20 mouse cellular contexts compared by ENCODE assay signal in the genomic region with DNA sequence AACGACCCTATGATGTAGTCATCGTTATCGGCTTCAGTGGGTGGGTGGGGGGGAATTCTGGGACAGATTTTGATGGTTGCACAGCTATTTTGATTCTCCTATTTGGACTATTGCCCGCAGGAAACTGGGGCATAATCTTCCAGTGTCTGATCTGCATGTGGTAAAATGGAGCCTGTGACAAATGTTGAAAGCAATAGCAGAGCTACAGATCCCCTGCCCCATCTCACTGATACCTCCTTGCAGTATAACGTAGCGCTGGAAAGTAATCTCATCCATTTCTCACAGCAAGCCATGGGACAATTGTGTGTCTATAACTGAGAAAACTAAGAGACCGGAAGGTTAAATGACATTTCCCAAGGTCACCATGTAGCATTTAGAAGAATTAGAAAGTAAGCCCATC. TPM values are rescaled to one million over a fixed set of nuclear protein-coding genes. Genes with fewer than 3 reads are reported as not detected.
DNase-seq lines count a peak whose midpoint lies in the region; ATAC-seq and TF ChIP-seq lines count a peak whose summit lies in the region.
"Had no signal": no experiment of that assay in that cellular context is flagged by ENCODE, and none has a peak within 500 bp of the region (broad histone marks: within the 10 kb centered on the region; RNA-seq: fewer than 3 reads in every experiment).

No protein-coding gene starts in this region.

- no peaks in the 10 kb centered on the region for H3K9me3 ChIP-seq in forebrain, embryonic 12.5 days
- no peaks in the 10 kb centered on the region for H3K9me3 ChIP-seq in forebrain, embryonic 15.5 days
- no peaks in the 10 kb centered on the region for H3K9me3 ChIP-seq in hindbrain, postnatal 0 days (ENCODE audit: low read length)
- no peaks in the 10 kb centered on the region for H3K9me3 ChIP-seq in midbrain, postnatal 0 days (ENCODE audit: low read length)
- H3K9me3 ChIP-seq in embryonic facial prominence, embryonic 10.5 days, result no peaks in the 10 kb centered on the region
- H3K9me3 ChIP-seq: heart, embryonic 15.5 days; liver, embryonic 13.5 days; stomach, embryonic 15.5 days had no signal

- no peaks in the 10 kb centered on the region for H3K27me3 ChIP-seq in forebrain, embryonic 12.5 days
- no peaks in the 10 kb centered on the region for H3K27me3 ChIP-seq in forebrain, embryonic 15.5 days
- no peaks in the 10 kb centered on the region for H3K27me3 ChIP-seq in hindbrain, postnatal 0 days (ENCODE audit: insufficient read depth, low read length)
- no peaks in the 10 kb centered on the region for H3K27me3 ChIP-seq in midbrain, postnatal 0 days (ENCODE audit: insufficient read depth, low read length)
- no peaks in the 10 kb centered on the region for H3K27me3 ChIP-seq in embryonic facial prominence, embryonic 10.5 days (replicated peaks; ENCODE audit: low read depth, poor library complexity, severe bottlenecking)
- H3K27me3 ChIP-seq: heart, embryonic 15.5 days; liver, embryonic 13.5 days; stomach, embryonic 15.5 days had no signal

- DNase-seq in hindbrain, postnatal 0 days (ENCODE audit: low spot score), result peak; percentile 37
- peak; percentile 34 for DNase-seq in midbrain, postnatal 0 days (ENCODE audit: low spot score)
- DNase-seq in gastrocnemius, postnatal 25 days, result no peak
- DNase-seq in kidney, postnatal 14 days, result no peak
- DNase-seq in embryonic facial prominence, embryonic 10.5 days (ENCODE audit: low spot score), result no peak
- DNase-seq: gastrocnemius, postnatal 10 days; heart, adult 2 months; kidney, adult 9 months; liver, embryonic 13.5 days; right cerebral cortex, adult 18-20 months; thymus, adult 2 months had no signal

- H3K27ac ChIP-seq in forebrain, embryonic 12.5 days, result peak overlapping the region; percentile 81
- peak overlapping the region; percentile 87 for H3K27ac ChIP-seq in forebrain, embryonic 15.5 days (replicated peaks)
- peak overlapping the region; percentile 73; the same call in 1 of the 2 replicates for H3K27ac ChIP-seq in hindbrain, postnatal 0 days
- H3K27ac ChIP-seq in midbrain, postnatal 0 days (ENCODE audit: low read depth, low read length), result peak overlapping the region; percentile 70
- H3K27ac ChIP-seq in embryonic facial prominence, embryonic 10.5 days (replicated peaks), result no peak overlapping the region
- H3K27ac ChIP-seq: heart, adult 2 months; liver, embryonic 13.5 days; stomach, embryonic 15.5 days had no signal

- peak overlapping the region; percentile 10; the same call in 1 of the 2 replicates for H3K4me2 ChIP-seq in forebrain, embryonic 12.5 days
- peak overlapping the region; percentile 5; the same call in 1 of the 2 replicates for H3K4me2 ChIP-seq in forebrain, embryonic 15.5 days (replicated peaks)
- no peak overlapping the region for H3K4me2 ChIP-seq in hindbrain, postnatal 0 days (ENCODE audit: low read depth, low read length)
- H3K4me2 ChIP-seq in midbrain, postnatal 0 days (ENCODE audit: low read depth, low read length, poor library complexity, severe bottlenecking), result 0 out of 2 replicates have a peak overlapping the region, but pooled peaks have one; percentile 2
- H3K4me2 ChIP-seq: heart, embryonic 15.5 days; liver, embryonic 13.5 days; stomach, embryonic 15.5 days had no signal

- H3K9ac ChIP-seq in forebrain, embryonic 12.5 days, result no peak overlapping the region
- no peak overlapping the region for H3K9ac ChIP-seq in forebrain, embryonic 15.5 days (replicated peaks)
- H3K9ac ChIP-seq in hindbrain, postnatal 0 days (replicated peaks; ENCODE audit: low read length), result no peak overlapping the region
- no peak overlapping the region for H3K9ac ChIP-seq in midbrain, postnatal 0 days (replicated peaks; ENCODE audit: low read length, poor library complexity, severe bottlenecking)
- H3K9ac ChIP-seq: heart, embryonic 15.5 days; liver, embryonic 13.5 days; stomach, embryonic 15.5 days had no signal

- no peaks in the 10 kb centered on the region for H3K36me3 ChIP-seq in forebrain, embryonic 12.5 days (replicated peaks)
- H3K36me3 ChIP-seq in forebrain, embryonic 15.5 days, result no peaks in the 10 kb centered on the region
- no peaks in the 10 kb centered on the region for H3K36me3 ChIP-seq in hindbrain, postnatal 0 days (ENCODE audit: insufficient read depth, low read length)
- no peaks in the 10 kb centered on the region for H3K36me3 ChIP-seq in midbrain, postnatal 0 days (ENCODE audit: insufficient read depth, low read length)
- no peaks in the 10 kb centered on the region for H3K36me3 ChIP-seq in embryonic facial prominence, embryonic 10.5 days (replicated peaks)
- H3K36me3 ChIP-seq: heart, embryonic 15.5 days; liver, embryonic 13.5 days; stomach, embryonic 15.5 days had no signal

- no peak for ATAC-seq in forebrain, embryonic 12.5 days (ENCODE audit: low FRiP score)
- peak; percentile 23; the same call in 1 of the 2 replicates for ATAC-seq in forebrain, embryonic 15.5 days (replicated peaks)
- no peak for ATAC-seq in hindbrain, postnatal 0 days
- no peak for ATAC-seq in midbrain, postnatal 0 days (ENCODE audit: low FRiP score)
- ATAC-seq: inflammation-experienced regulatory T-cells, adult 6 months had no signal

- H3K4me3 ChIP-seq in forebrain, embryonic 12.5 days (replicated peaks), result no peak overlapping the region
- H3K4me3 ChIP-seq in forebrain, embryonic 15.5 days, result no peak overlapping the region
- no peak overlapping the region for H3K4me3 ChIP-seq in hindbrain, postnatal 0 days (ENCODE audit: low read length)
- no peak overlapping the region for H3K4me3 ChIP-seq in midbrain, postnatal 0 days (ENCODE audit: low read depth, low read length)
- no peak overlapping the region for H3K4me3 ChIP-seq in embryonic facial prominence, embryonic 10.5 days
- H3K4me3 ChIP-seq: heart, adult 2 months; heart, embryonic 15.5 days; liver, embryonic 13.5 days; myocyte; stomach, embryonic 15.5 days had no signal

- no peak for TF ChIP-seq CTCF in hindbrain, postnatal 0 days (IDR thresholded peaks at IDR 0.05; ENCODE audit: low read depth)
- TF ChIP-seq CTCF in midbrain, postnatal 0 days (IDR thresholded peaks at IDR 0.05), result no peak

- H3K4me1 ChIP-seq in forebrain, embryonic 12.5 days, result peaks cover 30% of the 10 kb centered on the region
- peaks cover 33% of the 10 kb centered on the region for H3K4me1 ChIP-seq in forebrain, embryonic 15.5 days
- peaks cover 10% of the 10 kb centered on the region; the same call in 1 of the 2 replicates for H3K4me1 ChIP-seq in hindbrain, postnatal 0 days (ENCODE audit: insufficient read depth, low read length)
- H3K4me1 ChIP-seq in midbrain, postnatal 0 days (ENCODE audit: insufficient read depth, low read length), result peaks cover 11% of the 10 kb centered on the region
- peaks cover 45% of the 10 kb centered on the region for H3K4me1 ChIP-seq in embryonic facial prominence, embryonic 10.5 days
- H3K4me1 ChIP-seq: liver, embryonic 13.5 days; stomach, embryonic 15.5 days had no signal

- WGBS in forebrain, embryonic 12.5 days, result 53% methylated on average over 7 of the region's 7 CpGs
- 38% methylated on average over 7 of the region's 7 CpGs for WGBS in forebrain, embryonic 15.5 days
- 28% methylated on average over 7 of the region's 7 CpGs for WGBS in hindbrain, postnatal 0 days
- WGBS in midbrain, postnatal 0 days, result 41% methylated on average over 7 of the region's 7 CpGs
- 90% methylated on average over 7 of the region's 7 CpGs for WGBS in embryonic facial prominence, embryonic 10.5 days

RNA-seq across cellular contexts. Expression of a gene that starts 4.7 kb away (rescaled TPM):
- polyA plus RNA-seq in forebrain, embryonic 12.5 days (2016; fragmentation: Nextera tagmentation; extraction: Ambion mirVana), result 0.33 and 0.38 TPM in 2 replicates
- 0.19 and 0.31 TPM in 2 replicates for polyA plus RNA-seq in forebrain, embryonic 15.5 days (2015; fragmentation: Nextera tagmentation; extraction: Ambion mirVana)
- not detected in 2 replicates for total RNA-seq in hindbrain, postnatal 0 days (2014; rRNA removed)
- 0.23 and 0.50 TPM in 2 replicates for polyA plus RNA-seq in hindbrain, postnatal 0 days (2015; fragmentation: Nextera tagmentation; extraction: Ambion mirVana)
- total RNA-seq in midbrain, postnatal 0 days (2014; rRNA removed), result not detected in 2 replicates
- polyA plus RNA-seq in midbrain, postnatal 0 days (2015; fragmentation: Nextera tagmentation; extraction: Ambion mirVana), result 0.31 and 0.42 TPM in 2 replicates
- total RNA-seq in gastrocnemius, postnatal 25 days (2021), result not detected
- 0.27 and 0.33 TPM in 2 replicates for polyA plus RNA-seq in embryonic facial prominence, embryonic 10.5 days (2016; fragmentation: Nextera tagmentation; extraction: Ambion mirVana)
- total RNA-seq: gastrocnemius, postnatal 10 days; heart, adult 2 months; megakaryocyte, adult 5-6 weeks had no signal
- polyA plus RNA-seq: heart, adult 2 months; liver, embryonic 13.5 days; lung, embryonic 16.5 days; small intestine, adult 2 months; thymus, adult 2 months had no signal

RNA-seq across cellular contexts. Expression of a gene that starts 34.0 kb away (rescaled TPM):
- polyA plus RNA-seq in forebrain, embryonic 12.5 days (2016; fragmentation: Nextera tagmentation; extraction: Ambion mirVana), result 57.7 and 69.3 TPM in 2 replicates
- polyA plus RNA-seq in forebrain, embryonic 15.5 days (2015; fragmentation: Nextera tagmentation; extraction: Ambion mirVana), result 46.2 and 46.5 TPM in 2 replicates
- total RNA-seq in hindbrain, postnatal 0 days (2014; rRNA removed), result 16.0 and 51.4 TPM in 2 replicates
- 25.9 and 31.9 TPM in 2 replicates for polyA plus RNA-seq in hindbrain, postnatal 0 days (2015; fragmentation: Nextera tagmentation; extraction: Ambion mirVana)
- total RNA-seq in midbrain, postnatal 0 days (2014; rRNA removed), result 12.7 and 16.3 TPM in 2 replicates
- 23.9 and 24.2 TPM in 2 replicates for polyA plus RNA-seq in midbrain, postnatal 0 days (2015; fragmentation: Nextera tagmentation; extraction: Ambion mirVana)
- 10 to 100 TPM; 20.8 TPM for total RNA-seq in gastrocnemius, postnatal 25 days (2021)
- 72.4 and 73.2 TPM in 2 replicates for polyA plus RNA-seq in embryonic facial prominence, embryonic 10.5 days (2016; fragmentation: Nextera tagmentation; extraction: Ambion mirVana)

RNA-seq across cellular contexts. Expression of a gene that starts 34.3 kb away (rescaled TPM):
- polyA plus RNA-seq in forebrain, embryonic 12.5 days (2016; fragmentation: Nextera tagmentation; extraction: Ambion mirVana), result 0.33 and 0.42 TPM in 2 replicates
- polyA plus RNA-seq in forebrain, embryonic 15.5 days (2015; fragmentation: Nextera tagmentation; extraction: Ambion mirVana), result 0.24 and 0.41 TPM in 2 replicates
- 0.58 and 1.5 TPM in 2 replicates for total RNA-seq in hindbrain, postnatal 0 days (2014; rRNA removed)
- polyA plus RNA-seq in hindbrain, postnatal 0 days (2015; fragmentation: Nextera tagmentation; extraction: Ambion mirVana), result 0.43 and 0.68 TPM in 2 replicates
- total RNA-seq in midbrain, postnatal 0 days (2014; rRNA removed), result 1.5 TPM in 1 of 2 replicates, not detected in the other
- polyA plus RNA-seq in midbrain, postnatal 0 days (2015; fragmentation: Nextera tagmentation; extraction: Ambion mirVana), result 0.75 and 0.80 TPM in 2 replicates
- not detected for total RNA-seq in gastrocnemius, postnatal 25 days (2021)
- 0.11 and 0.28 TPM in 2 replicates for polyA plus RNA-seq in embryonic facial prominence, embryonic 10.5 days (2016; fragmentation: Nextera tagmentation; extraction: Ambion mirVana)
- total RNA-seq: gastrocnemius, postnatal 10 days; heart, adult 2 months; megakaryocyte, adult 5-6 weeks had no signal
- polyA plus RNA-seq: heart, embryonic 15.5 days; inflammation-experienced regulatory T-cells, adult 6 months; liver, embryonic 13.5 days; small intestine, adult 2 months; thymus, adult 2 months had no signal

Comparison
In these comparisons a context has a peak if more than half of its experiments do, and no peak if none do; other contexts are left out.
1. DNase-seq: peak in hindbrain, postnatal 0 days (single experiment) and midbrain, postnatal 0 days (single experiment); none in gastrocnemius, postnatal 25 days (single experiment), kidney, postnatal 14 days (single experiment) and embryonic facial prominence, embryonic 10.5 days (single experiment).